22 mouse cellular contexts compared by ENCODE assay signal in the genomic region with DNA sequence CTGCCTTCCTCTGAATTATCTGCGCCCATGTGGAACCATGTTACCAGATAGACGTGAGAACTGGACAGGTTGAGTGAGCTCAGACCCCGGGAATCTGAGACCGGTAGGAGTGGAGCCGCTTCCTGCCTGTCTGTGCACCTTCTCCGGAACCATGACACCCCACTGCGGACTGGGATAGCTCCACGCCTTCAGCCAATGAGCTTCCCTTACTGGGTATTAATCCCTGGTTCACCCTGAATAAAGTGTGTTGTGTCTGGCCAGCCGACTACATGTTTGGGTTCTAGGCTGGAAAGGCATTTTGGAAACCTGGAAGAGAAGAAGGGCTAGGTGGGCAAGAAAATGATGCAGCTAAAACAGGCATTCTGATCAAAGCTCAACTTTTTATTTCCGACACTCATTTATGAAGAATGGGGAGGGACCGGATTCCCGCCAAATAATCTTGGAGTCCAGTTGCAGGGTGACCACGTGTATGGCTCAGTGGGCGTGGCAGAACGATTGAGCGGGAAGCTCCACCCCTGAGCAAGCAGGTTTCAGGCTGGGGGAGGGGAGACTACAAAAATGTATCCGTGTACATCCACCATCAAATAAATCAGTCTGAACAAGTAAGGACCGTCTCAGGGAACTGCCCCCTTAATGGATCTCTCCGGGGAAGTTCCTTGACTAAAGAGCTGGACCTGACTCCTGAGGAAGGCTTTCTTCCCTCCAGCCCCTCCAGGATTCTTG.
"Had no signal": no experiment of that assay in that cellular context is flagged by ENCODE, and none has a peak within 500 bp of the region (broad histone marks: within the 10 kb centered on the region; RNA-seq: fewer than 3 reads in every experiment).

No protein-coding gene starts in this region.

- H3K9ac ChIP-seq: limb, embryonic 13.5 days; liver, embryonic 13.5 days; lung, embryonic 14.5 days; neural tube, embryonic 12.5 days; neural tube, embryonic 15.5 days had no signal

- DNase-seq: kidney, adult 8-10 months; kidney, postnatal 25 days; layer of hippocampus, adult 9-11 months; liver; liver, embryonic 13.5 days; lung, embryonic 14.5 days; lung, postnatal 36 days; midbrain, embryonic 14.5 days; right cerebral cortex, adult 18-20 months; right cerebral cortex, postnatal 14 days; right cerebral cortex, postnatal 4 days; thymus, postnatal 25 days had no signal

- ATAC-seq: lung, postnatal 0 days had no signal

- H3K27ac ChIP-seq: kidney, postnatal 0 days; layer of hippocampus, adult 2 months; limb, embryonic 10.5 days; limb, embryonic 13.5 days; liver, embryonic 13.5 days; midbrain, embryonic 10.5 days; neural tube, embryonic 12.5 days; neural tube, embryonic 15.5 days; stomach, postnatal 0 days had no signal

- H3K4me1 ChIP-seq: limb, embryonic 10.5 days; limb, embryonic 13.5 days; liver, embryonic 13.5 days; megakaryocyte, embryonic 14.5 days; neural tube, embryonic 12.5 days; neural tube, embryonic 15.5 days had no signal

- H3K27me3 ChIP-seq: limb, embryonic 13.5 days; liver, embryonic 13.5 days; megakaryocyte, embryonic 14.5 days; neural tube, embryonic 12.5 days; neural tube, embryonic 15.5 days had no signal

- H3K4me3 ChIP-seq: layer of hippocampus, adult 2 months; limb, embryonic 10.5 days; limb, embryonic 13.5 days; liver, embryonic 13.5 days; megakaryocyte, embryonic 14.5 days; midbrain, embryonic 10.5 days; neural tube, embryonic 12.5 days; neural tube, embryonic 15.5 days had no signal

- H3K9me3 ChIP-seq: limb, embryonic 10.5 days; limb, embryonic 13.5 days; liver, embryonic 13.5 days; megakaryocyte, embryonic 14.5 days; midbrain, embryonic 10.5 days; neural tube, embryonic 12.5 days; neural tube, embryonic 15.5 days had no signal

- H3K36me3 ChIP-seq: limb, embryonic 10.5 days; limb, embryonic 13.5 days; liver, embryonic 13.5 days; neural tube, embryonic 12.5 days; neural tube, embryonic 15.5 days had no signal

- H3K4me2 ChIP-seq: limb, embryonic 13.5 days; liver, embryonic 13.5 days; lung, embryonic 14.5 days; neural tube, embryonic 12.5 days; neural tube, embryonic 15.5 days had no signal
